8 mouse cellular contexts compared by ENCODE assay signal in genomic region chr17:21536096-21536495, GRCm38 (mm10). TPM values are rescaled to one million over a fixed set of nuclear protein-coding genes. Genes with fewer than 3 reads are reported as not detected.
DNase-seq lines count a peak whose midpoint lies in the region; ATAC-seq and TF ChIP-seq lines count a peak whose summit lies in the region.

No protein-coding gene starts in this region.

- H3K27ac ChIP-seq in heart, embryonic 10.5 days, result peak overlapping the region; percentile 75; the same call in 1 of the 2 replicates
- H3K27ac ChIP-seq in forebrain, embryonic 16.5 days (ENCODE audit: low read length), result no peak overlapping the region

- no peaks in the 10 kb centered on the region for H3K9me3 ChIP-seq in heart, embryonic 10.5 days
- no peaks in the 10 kb centered on the region for H3K9me3 ChIP-seq in forebrain, embryonic 16.5 days (ENCODE audit: control insufficient read depth, low read length)

- TF ChIP-seq CTCF in C2C12 (IDR thresholded peaks at IDR 0.05; ENCODE audit: control insufficient read depth, insufficient read depth, insufficient read length), result no peak

- H3K36me3 ChIP-seq in heart, embryonic 10.5 days, result no peaks in the 10 kb centered on the region
- H3K36me3 ChIP-seq in C2C12 (ENCODE audit: control insufficient read depth, insufficient read depth), result peaks cover 13% of the 10 kb centered on the region
- no peaks in the 10 kb centered on the region for H3K36me3 ChIP-seq in forebrain, embryonic 16.5 days (ENCODE audit: control insufficient read depth, insufficient read depth)

- 34% methylated on average over 7 of the region's 7 CpGs for WGBS in heart, embryonic 10.5 days
- 39% methylated on average over 7 of the region's 7 CpGs for WGBS in forebrain, embryonic 16.5 days

- H3K27me3 ChIP-seq in heart, embryonic 10.5 days (ENCODE audit: insufficient read depth, poor library complexity, severe bottlenecking), result no peaks in the 10 kb centered on the region
- no peaks in the 10 kb centered on the region for H3K27me3 ChIP-seq in C2C12 (ENCODE audit: control insufficient read depth, insufficient read depth, insufficient read length)
- H3K27me3 ChIP-seq in forebrain, embryonic 16.5 days (replicated peaks; ENCODE audit: control insufficient read depth, insufficient read depth, low read length), result no peaks in the 10 kb centered on the region

- DNase-seq in heart, embryonic 10.5 days (ENCODE audit: low spot score), result no peak
- no peak for DNase-seq in heart, adult 9 months (ENCODE audit: low spot score in 2 of 2)
- DNase-seq in lung, postnatal 36 days, result peak; percentile 12
- DNase-seq in right cerebral cortex, postnatal 4 days, result no peak
- DNase-seq in thymus, postnatal 0 days (ENCODE audit: low spot score), result no peak

- H3K4me3 ChIP-seq in heart, embryonic 10.5 days, result peak overlapping the region; percentile 69
- peak overlapping the region; percentile 56 for H3K4me3 ChIP-seq in C2C12 (ENCODE audit: insufficient read depth, poor library complexity, severe bottlenecking)
- peak overlapping the region; percentile 50 for H3K4me3 ChIP-seq in forebrain, embryonic 16.5 days (replicated peaks; ENCODE audit: low read length)

- peaks cover 52% of the 10 kb centered on the region for H3K79me2 ChIP-seq in C2C12 (ENCODE audit: control insufficient read depth, insufficient read depth)

- H3K79me3 ChIP-seq in C2C12 (ENCODE audit: low read depth), result peaks cover 28% of the 10 kb centered on the region

- peak overlapping the region; percentile 81 for H3K4me2 ChIP-seq in forebrain, embryonic 16.5 days (ENCODE audit: low read length)

- no peak overlapping the region for H3ac ChIP-seq in C2C12 (ENCODE audit: control insufficient read depth, insufficient read length, low read depth)

- ATAC-seq in forebrain, embryonic 16.5 days, result no peak
- no peak for ATAC-seq in inflammation-experienced regulatory T-cells, adult 6 months

- H3K9ac ChIP-seq in forebrain, embryonic 16.5 days (replicated peaks; ENCODE audit: low read depth, low read length), result peak overlapping the region; percentile 61

- H3K4me1 ChIP-seq in heart, embryonic 10.5 days, result peaks cover 16% of the 10 kb centered on the region
- H3K4me1 ChIP-seq in forebrain, embryonic 16.5 days (replicated peaks; ENCODE audit: control insufficient read depth, insufficient read depth, low read length), result peaks cover 21% of the 10 kb centered on the region

TF ChIP-seq in C2C12, 6 proteins besides CTCF, POLR2A, EP300 and RAD21:
- TF ChIP-seq FOSL1 (IDR thresholded peaks at IDR 0.05; ENCODE audit: insufficient read depth, low read length, poor library complexity, severe bottlenecking), result no peak
- no peak for TF ChIP-seq CEBPB (IDR thresholded peaks at IDR 0.05; ENCODE audit: low read depth)
- no peak for TF ChIP-seq MYOD1 (IDR thresholded peaks at IDR 0.05; ENCODE audit: control insufficient read depth, insufficient read length, low read depth)
- no peak for TF ChIP-seq USF1 (IDR thresholded peaks at IDR 0.05; ENCODE audit: low read depth)
- TF ChIP-seq MAX (IDR thresholded peaks at IDR 0.05), result no peak
- no peak for TF ChIP-seq MYOG (IDR thresholded peaks at IDR 0.05; ENCODE audit: control insufficient read depth, extremely low read depth, insufficient read length)
TF ChIP-seq in C2C12: peak in this region for 0.

RNA-seq across cellular contexts. Expression of gene Zfp52, which starts 0.8 kb away (rescaled TPM):
- polyA plus RNA-seq in heart, embryonic 10.5 days (2016; fragmentation: Nextera tagmentation; extraction: Ambion mirVana), result 2.0 and 2.1 TPM in 2 replicates
- polyA plus RNA-seq in C2C12 (2012; fragmentation: generic; extraction: Trizol), result 2.8 TPM
- polyA plus RNA-seq in forebrain, embryonic 16.5 days (2015; fragmentation: Nextera tagmentation; extraction: Ambion mirVana), result 3.1 and 3.2 TPM in 2 replicates
- 10 to 100 TPM; 16.1 to 26.4 (median 19.2) TPM for polyA plus RNA-seq in inflammation-experienced regulatory T-cells, adult 6 months (2017; shearing (Covaris generic))
- polyA plus RNA-seq in thymus, postnatal 0 days (2015; fragmentation: Nextera tagmentation; extraction: Ambion mirVana), result 4.2 and 5.0 TPM in 2 replicates

RNA-seq across cellular contexts. Expression of gene Zfp948, which starts 30.7 kb away (rescaled TPM):
- polyA plus RNA-seq in heart, embryonic 10.5 days (2016; fragmentation: Nextera tagmentation; extraction: Ambion mirVana), result 15.6 and 19.0 TPM in 2 replicates
- 2.3 TPM for polyA plus RNA-seq in C2C12 (2012; fragmentation: generic; extraction: Trizol)
- polyA plus RNA-seq in forebrain, embryonic 16.5 days (2015; fragmentation: Nextera tagmentation; extraction: Ambion mirVana), result 20.9 and 24.0 TPM in 2 replicates
- polyA plus RNA-seq in inflammation-experienced regulatory T-cells, adult 6 months (2017; shearing (Covaris generic)), result 1 to 10 TPM; 2.7 to 8.8 (median 4.9) TPM
- 2.2 and 2.6 TPM in 2 replicates for polyA plus RNA-seq in thymus, postnatal 0 days (2015; fragmentation: Nextera tagmentation; extraction: Ambion mirVana)

RNA-seq across cellular contexts. Expression of gene Zfp53, which starts 47.3 kb away (rescaled TPM):
- 6.4 and 8.0 TPM in 2 replicates for polyA plus RNA-seq in heart, embryonic 10.5 days (2016; fragmentation: Nextera tagmentation; extraction: Ambion mirVana)
- polyA plus RNA-seq in C2C12 (2012; fragmentation: generic; extraction: Trizol), result 2.0 TPM
- polyA plus RNA-seq in forebrain, embryonic 16.5 days (2015; fragmentation: Nextera tagmentation; extraction: Ambion mirVana), result 12.4 and 13.5 TPM in 2 replicates
- 10 to 100 TPM; 32.9 to 41.1 (median 34.1) TPM for polyA plus RNA-seq in inflammation-experienced regulatory T-cells, adult 6 months (2017; shearing (Covaris generic))
- 16.5 and 17.3 TPM in 2 replicates for polyA plus RNA-seq in thymus, postnatal 0 days (2015; fragmentation: Nextera tagmentation; extraction: Ambion mirVana)
